Mouse (Mus musculus) heart, postnatal 10 days (tissue): Measurements from ENCODE around the gene Pde1c. TPM values are rescaled to one million over a fixed set of nuclear protein-coding genes. Genes with fewer than 3 reads are reported as not detected.
A peak's percentile ranks its signal among the peaks of the same experiment; 100 is the strongest.
"Not testable (repeated sequence)": the region's sequence is repeated elsewhere in the genome, so short reads cannot be mapped to it uniquely, and the experiment has no call there.

Experiments
- DNase-seq, 2 experiments: peaks; one replicate each; pipeline ENCODE4 v3.0.0; 2021
- intact Hi-C: fragments of 180-260 bp; cut with DNase I; formaldehyde crosslinking; loops from one replicate; pipeline ENCODE4 v1.15.1; 2025
- total RNA-seq, 2 experiments: library from RNA; stranded (reverse); gene quantifications; 2 replicates each; pipeline ENCODE4 v1.2.3; 2021

Pde1c gene
- 10 to 100 TPM; 93.8 to 96.8 TPM for total RNA-seq

DNA sequence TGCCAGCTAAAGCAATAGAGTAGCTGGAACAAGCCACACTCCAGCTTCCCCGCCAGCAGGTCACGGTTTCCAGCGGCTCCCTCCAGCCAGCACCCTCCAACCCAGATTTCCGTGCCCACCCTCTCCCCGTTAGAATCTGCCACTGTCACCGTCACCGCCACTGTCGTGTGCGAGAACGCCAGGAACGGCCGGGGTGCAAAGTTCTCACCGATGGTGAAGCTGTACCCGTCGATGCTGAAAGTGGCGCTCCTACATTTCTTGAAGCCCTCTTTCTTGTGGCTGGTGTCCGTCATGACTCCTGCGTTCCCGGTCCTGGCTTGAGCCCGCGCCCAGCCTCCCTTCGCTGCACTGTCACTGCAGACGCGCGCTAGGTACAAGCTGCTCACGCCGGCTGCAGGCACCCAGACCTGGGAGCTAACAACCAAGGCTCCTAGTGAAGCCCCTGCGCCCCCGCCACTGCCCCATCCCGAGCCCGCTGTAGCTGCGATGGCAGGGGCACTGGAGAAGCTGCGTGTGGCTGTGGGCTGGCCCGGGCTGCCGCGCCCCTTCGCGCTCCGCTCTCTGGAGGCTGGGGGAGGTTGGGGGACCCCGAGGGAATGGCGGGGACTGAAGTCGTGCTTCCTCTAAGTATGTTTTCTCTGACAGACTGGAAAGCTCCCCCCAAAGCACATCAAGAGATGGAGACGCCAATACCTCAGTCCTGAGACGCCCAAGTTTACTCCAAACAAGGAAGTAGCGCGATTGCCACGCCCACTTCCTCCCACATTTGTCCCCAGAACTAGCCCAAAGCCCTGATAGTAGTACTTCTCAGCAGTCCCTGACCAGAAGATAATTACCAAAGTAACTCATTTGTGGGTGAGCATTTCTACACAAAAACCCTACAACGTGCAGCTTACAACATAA lies at the start of gene Pde1c:
Gene Pde1c (minus strand): TSS at position 634 of the 903 bp plus-strand sequence.
- peak; percentile 42 to 54 for DNase-seq
- intact Hi-C loops: no loop called here

DNA sequence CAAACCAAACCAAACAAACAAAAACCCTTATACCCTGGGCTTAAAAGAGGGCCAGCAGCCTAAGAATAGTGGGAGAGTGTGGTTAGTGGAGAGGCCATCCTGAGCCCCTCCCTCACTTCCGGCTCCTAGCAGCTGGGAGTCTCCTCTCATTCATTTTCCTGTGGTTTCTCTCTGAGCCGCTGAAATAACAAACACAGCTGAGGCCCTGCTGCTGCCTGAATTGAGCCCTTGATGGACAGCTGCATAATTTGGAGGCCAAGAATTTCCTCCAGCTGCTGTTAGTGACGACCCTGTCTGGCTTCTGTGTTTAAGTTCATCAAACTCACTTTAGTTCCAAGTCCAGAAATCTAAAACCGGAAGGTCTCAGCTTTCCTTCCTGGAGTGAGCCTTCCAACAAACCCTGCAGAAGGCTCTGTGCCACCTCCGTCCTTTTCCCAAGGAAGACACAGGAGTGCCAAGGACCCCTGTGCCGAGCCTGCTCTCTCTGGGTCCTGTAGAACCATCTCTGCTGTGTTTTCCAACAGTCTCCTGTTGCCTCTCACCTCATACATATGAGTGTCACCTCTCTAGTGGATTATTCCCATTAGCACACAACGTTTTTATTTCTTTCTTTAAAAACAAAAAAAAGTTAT lies 48.2 kb upstream of the Pde1c start:
- intact Hi-C loops: no loop called here
- DNase-seq: peak; percentile 71 to 76

DNA sequence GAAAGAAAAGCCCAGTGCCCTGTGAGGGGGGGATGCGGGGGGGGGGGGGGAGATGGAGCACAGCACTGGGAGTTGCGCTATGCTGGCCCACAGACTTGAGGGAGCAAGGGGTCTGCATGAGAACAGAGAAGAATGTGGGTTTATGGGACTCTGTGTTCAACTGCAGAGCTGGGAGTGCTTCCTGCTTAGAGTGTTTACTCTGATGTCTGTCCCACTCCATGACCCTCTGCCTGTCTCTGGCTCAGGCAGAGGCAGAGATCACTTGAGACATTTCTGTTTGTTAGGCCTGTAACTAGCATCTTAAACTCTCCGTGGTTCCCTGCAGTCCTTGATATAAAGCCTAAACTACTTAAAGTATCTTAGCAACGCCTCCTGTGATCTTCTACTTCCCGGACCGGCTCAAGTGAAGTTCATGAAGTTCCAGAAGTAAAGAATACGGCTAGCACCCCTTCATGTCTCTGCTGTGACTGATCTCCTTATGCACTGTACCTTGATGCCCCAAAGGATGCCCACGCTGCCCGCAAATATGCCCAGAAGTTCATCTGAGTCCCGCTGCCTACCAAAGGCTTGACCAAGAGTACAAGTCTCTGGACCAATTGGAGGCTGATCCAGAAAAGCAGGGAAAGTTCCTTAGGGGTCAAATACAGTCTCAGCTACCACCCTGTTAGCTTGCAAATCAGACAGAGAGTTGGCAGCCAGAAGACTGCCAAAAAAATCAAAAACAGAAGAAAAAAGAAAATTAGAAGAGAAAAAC lies 47.5 kb upstream of the Pde1c start:
- intact Hi-C loops: no loop called here
- no peak for DNase-seq

DNA sequence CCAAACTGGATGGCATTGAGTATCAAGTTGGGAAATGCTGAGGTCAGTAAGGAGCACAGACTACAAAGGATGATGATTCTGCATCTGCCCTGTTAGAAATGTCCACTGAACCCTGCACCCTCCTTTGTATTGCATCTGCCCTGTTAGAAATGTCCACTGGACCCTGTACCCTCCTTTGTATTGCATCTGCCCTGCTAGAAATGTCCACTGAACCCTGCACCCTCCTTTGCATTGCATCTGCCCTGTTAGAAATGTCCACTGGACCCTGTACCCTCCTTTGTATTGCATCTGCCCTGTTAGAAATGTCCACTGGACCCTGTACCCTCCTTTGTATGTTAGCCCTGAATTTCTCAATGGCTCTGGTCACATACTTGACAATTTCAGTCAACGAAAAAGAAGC lies 40.6 kb upstream of the Pde1c start:
- intact Hi-C loops: loop anchor here (2.0 to 5.0 kb wide), 2 partner anchors 83 to 543 kb away; no protein-coding TSS in a partner anchor
- DNase-seq: not testable (repeated sequence)

DNA sequence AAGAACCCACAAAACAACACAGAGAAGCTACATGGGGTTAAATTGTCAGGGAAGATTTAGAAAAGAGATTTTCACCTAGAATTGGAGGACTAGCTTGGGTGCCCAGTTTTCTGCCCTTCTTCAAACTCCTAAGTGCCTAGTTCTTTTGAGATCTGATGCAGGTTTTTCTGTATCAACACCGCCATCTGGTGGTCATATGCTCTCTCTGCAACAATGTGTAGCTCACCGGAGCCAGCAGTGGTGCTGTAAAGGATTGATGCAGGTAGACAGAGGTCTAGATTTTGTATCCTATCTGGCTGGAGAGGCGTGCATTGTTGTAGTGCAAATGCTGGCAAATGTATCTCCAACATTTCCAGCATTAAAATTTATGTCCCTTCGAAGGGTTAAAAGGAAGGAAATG lies 39.4 kb upstream of the Pde1c start:
- DNase-seq: peak; percentile 74 to 84
- intact Hi-C loops: loop anchor here (1.0 to 5.0 kb wide), 3 partner anchors 84 to 541 kb away; no protein-coding TSS in a partner anchor

DNA sequence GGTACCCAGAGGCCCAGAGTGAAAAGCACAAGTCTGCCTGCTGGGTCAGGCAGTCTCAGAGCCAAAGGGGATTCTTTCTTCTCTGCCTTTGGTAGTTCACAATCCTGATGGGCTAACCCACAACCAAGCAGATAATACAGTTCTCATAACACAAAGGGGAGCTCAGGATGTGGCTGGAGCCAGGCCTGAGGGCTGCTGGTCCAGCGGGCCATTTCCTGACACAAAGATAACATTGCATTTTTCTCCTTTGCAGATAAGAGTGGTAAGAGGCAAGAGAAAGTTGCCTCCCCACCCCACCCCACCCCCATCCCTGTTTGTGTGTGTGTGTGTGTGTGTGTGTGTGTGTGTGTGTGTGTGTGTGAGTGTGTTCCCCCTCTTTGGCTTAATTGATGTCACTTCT lies 10.7 kb upstream of the Pde1c start:
- intact Hi-C loops: no loop called here
- no peak for DNase-seq

DNA sequence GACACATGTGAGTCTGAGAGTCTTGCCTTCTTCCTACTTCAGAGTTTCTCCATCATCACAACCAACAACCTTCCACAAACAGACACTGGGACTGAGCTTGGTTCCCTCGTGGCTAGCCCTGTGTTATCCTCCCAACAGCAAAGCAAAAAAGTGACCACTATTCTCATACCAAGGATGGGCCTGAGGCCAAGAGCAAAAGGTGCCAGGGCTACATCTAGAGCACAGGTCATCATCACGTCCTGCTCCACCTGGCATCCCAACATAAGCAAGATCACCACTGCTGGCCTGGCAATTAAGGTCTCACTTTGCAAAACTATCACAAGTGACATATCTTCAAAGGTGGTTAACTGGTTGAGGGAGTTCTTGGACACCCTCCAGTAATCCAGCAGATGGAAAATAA lies 8.0 kb downstream of the Pde1c start:
- no peak for DNase-seq
- intact Hi-C loops: no loop called here

DNA sequence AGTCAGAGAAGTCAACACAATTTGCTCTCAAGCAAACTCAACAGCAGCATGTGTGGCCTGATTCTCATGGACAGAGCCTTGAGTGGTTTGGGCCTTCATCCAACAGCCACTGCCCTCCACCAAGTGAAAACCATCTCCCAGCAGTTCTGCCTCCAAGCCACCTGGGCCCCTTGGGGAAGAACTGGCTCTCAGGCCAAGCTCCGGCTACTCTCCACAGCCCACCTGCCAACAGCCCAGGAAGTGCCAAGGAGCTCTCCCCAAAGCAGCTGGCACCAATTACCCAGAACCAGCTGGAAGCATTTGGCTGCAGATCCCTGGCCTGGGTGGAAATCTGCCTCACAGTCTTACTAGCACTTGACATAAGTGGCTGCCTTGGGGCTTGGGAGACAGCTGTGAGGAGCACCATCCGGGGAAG lies 8.4 kb downstream of the Pde1c start:
- intact Hi-C loops: no loop called here
- peak; percentile 67 to 68 for DNase-seq

DNA sequence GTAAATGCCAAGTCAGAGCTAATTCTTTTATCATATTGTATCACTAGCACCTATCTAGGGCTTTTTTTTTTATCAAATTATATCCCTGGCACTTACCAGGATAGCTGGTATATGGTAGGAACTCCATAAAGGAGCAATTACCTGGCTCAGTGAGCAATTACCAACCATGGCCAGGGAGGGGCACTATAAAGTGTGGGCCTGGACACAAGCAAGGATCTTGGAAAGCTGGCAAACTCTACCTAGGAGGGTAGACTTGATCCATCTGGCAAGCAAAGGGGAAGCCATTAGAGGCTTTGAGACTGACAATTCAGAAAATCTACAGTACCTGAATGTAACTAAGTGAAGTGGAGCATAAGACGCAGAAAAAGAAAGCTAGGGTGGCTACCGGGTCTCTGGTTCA lies 10.2 kb downstream of the Pde1c start:
- intact Hi-C loops: no loop called here
- no peak for DNase-seq

DNA sequence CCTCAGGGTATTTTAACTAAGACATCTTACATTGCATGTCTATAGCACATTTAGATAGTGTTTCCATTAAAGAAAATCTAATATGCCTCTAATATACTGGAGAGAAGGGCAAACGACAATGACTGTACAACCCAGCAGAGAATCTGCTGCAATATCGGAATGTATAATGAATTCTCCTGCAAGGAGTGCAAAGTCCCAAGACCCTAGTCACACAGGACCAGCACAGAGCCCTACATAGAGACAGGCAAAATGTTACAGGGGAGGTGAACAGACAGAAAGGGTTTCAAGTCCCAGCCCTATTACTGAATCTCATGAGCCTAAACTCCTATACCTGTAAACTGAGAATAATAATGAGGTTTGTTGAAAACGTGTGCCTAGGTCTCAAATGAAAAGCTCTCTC lies 13.1 kb downstream of the Pde1c start:
- intact Hi-C loops: no loop called here
- no peak for DNase-seq

DNA sequence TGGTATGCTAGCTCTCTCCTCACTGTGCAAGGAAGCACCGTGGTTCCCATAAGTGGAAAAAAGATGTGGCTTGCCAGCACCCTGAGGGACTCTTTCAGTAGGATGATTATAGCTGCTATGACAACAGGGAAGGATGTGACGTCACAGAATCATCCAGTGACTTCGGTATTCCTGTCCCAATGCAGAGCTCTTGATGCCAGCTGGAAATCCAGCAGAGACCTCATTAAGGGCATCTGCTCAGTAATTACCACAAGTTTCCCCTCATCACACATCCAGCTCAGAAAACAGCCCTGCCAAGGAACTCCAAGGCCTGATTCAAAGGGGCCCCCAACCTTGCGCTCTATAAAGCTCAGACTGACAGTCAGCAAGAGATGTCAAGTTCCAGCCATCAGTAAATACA lies 13.5 kb downstream of the Pde1c start:
- no peak for DNase-seq
- intact Hi-C loops: no loop called here

DNA sequence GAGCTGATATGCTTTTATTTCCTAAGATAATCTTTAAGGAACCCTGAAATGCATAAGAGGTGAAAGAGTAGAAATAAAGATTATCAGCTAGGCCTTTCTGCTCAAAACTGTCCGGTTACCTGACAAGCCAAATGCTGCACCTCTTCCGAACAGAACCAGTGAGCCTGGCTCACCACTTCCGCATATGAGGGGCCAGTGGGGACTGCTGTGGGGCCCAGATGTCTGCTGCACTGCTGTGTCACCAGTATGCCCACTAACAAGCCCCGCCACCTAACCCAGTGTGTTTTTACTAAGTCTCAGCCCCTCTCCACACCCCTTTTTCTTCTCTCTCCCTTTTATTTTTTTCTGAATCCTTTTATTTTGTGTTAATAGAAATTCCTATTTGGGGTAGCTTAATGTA lies 17.9 kb downstream of the Pde1c start:
- intact Hi-C loops: no loop called here
- DNase-seq: no peak

DNA sequence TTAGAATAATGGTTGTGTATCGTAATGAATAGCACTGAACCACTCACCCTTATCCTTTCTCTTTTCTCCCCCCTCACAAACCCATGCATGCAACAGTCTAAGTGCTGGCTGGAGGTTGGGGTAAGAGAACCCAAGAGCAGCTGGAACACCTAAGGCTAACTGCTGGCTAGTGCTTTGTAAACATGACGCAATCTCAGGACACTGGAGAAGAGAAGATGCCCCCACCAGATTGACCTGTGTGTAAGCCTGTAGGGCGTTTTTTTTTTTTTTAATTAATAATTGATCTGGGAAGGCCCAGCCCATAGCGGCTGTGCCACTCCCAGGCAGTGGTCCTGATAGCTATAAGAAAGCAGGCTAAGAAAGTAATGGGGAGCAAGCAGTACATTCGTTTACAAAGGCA lies 28.7 kb downstream of the Pde1c start:
- intact Hi-C loops: no loop called here
- DNase-seq: no peak

DNA sequence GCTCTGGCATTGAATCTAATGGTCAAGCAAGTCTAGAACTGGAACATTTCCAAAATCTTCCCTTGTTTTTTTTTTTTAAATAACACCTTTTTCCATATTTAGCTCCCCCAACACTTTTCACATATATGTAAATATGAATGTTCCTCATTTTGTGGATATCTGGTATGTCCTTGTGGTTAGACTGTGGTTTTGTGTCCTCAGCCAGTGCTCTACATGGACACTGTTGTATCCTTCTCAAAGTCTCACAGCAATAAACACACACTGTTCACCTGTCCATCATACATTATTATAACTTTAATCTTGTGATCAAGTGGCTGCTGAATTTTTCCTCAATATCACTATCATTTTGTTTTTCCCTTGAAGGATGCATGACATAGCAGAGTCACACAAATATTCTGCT lies 34.2 kb downstream of the Pde1c start:
- intact Hi-C loops: no loop called here
- DNase-seq: no peak

DNA sequence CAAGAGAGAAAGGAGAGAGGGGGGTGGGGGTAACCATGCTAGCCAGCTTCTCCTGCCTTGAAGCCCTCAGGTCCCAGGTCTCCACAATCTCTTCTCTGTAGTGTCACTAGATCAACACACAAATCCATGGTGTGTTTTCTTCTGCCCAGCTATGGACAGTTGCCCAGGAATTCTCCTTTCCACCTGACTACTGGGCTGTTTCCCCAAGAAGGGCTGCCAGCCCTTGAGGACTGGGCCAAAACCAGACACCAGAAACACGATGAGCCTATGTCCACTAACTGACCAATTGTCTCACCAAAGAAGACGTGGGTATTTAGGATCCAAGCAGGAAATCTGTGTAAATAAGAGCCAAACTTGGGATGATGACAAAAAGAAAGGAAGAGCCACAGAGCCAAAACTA lies 36.6 kb downstream of the Pde1c start:
- DNase-seq: peak; percentile 38 to 46
- intact Hi-C loops: no loop called here

DNA sequence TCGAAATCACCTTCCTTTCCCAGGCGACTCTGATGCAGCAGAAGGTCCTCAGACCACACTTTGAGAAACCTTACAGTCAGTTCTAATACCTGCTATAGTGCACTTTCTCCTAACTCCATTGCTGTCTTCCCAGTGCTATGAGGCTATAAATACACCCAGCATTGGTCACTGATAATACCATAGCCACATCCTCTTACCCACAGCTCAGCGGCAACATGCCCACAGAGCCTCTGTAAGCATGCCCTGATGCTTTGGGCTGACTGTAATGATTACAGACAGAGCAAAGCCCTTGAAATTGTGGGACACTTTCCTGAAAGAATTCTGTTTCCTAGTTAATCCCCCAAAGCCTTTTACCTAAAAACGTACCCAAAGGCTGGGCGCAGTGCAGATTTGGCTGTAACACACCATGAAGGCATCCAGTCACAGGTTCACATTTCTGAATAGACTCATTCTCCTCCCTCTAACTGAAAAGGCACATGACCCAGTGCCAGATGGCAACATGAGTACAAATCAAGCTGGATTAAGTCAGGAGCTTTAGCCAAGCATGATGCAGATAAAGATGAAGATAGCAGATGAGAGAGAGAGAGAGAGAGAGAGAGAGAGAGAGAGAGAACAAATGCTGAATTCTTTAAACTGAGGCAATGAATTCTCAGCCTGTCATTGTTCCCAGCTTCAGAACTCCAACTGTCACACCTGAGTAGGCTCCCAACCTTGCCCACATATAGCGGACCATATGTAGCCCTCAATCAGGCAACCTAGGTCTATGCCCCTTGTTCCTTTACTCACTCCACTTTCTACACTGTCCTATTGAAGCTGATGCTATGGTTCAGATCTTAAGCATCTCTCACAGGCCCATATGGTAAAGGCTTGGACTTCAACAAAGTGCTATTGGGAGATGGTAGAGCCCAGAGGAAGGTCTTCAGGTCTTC lies 44.7 kb downstream of the Pde1c start:
- intact Hi-C loops: no loop called here
- DNase-seq: peak; percentile 5 to 11

DNA sequence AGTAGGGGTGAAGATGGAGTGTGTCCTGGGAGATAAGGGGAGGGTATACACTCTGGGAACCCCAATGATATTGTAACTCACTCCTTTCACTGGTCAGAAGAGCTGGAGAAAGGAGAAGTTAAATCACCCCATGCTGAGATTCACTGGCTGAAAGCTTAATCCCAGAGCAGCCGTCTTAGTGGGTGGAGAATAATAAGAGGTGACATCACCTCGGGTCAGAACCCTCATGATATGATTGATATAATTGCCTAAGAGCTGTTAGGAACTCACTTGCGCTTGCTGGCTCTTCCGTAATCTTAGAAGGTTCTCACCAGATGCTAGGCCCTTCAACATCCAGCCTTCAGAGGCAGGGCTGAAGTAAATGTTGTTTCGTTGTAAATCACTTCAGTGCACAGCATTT lies 79.7 kb downstream of the Pde1c start:
- intact Hi-C loops: no loop called here
- no peak for DNase-seq

DNA sequence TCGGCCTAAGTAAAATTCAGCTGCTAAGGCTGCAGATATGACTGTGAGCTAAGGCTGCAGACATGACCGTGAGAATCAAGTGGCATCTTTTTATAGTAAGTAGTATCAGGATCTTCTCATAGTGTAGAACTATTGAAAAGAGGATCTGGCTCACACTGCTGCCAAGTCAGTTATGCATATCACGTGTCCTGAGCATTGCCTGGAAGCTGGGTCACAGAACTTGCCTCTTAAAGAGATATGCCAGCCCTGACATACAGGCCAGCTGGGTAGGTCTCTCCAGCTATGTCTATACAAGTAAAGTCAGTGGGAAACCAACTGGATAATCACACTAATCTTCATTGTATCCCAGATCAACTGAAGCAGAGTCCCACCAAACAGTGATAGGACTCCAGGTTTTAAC lies 83.8 kb downstream of the Pde1c start:
- intact Hi-C loops: no loop called here
- peak; percentile 30 to 58 for DNase-seq

DNA sequence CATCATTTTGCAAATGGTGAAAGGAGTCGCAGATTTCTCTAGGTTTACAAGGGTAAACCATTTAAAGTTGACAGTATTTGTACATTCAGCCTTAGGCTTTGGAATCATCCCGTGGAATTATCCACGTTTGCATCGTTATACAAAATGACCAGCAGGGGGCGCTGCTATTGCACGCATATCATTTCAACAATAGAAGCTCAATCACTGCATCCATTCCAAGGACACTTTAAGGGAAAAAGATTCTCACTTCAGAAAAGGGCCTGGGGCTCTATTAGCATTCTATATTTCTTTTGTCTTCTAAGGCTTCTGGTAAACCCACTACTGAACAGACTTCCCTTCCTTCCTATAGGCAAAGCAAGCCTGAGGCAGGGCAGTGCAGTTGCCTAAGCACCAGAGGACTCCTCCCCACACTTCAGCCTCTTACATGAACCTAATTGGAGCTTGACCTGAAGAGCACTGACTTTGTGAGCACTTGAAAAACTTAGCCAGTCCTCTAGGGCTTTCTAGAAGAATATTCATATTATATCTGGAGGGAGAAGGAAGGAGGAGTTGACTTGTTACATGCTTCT lies 87.9 kb downstream of the Pde1c start:
- intact Hi-C loops: loop anchor here (1.0 kb wide), 2 partner anchors 127 to 210 kb away; no protein-coding TSS in a partner anchor
- peak; percentile 56 to 76 for DNase-seq

DNA sequence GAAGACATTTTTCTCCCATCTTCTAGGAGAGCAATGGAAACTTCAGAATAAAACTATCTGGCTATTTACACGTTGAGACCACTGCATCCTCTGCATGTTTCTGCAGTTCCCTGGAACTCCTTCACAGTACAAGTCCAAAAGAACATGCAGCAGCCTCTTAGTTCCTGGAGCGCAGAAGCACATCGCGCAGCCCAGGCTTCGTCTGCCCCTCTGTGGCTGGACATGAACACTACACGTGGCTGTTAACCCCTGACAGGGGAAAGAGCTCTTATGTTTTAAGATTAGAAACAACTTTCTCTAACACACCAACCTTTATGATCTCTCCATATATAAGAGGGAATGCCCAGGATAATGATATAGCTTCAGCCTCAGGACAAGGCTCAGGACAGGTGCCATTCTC lies 92.3 kb downstream of the Pde1c start:
- peak; percentile 20 to 51 for DNase-seq
- intact Hi-C loops: loop anchor here (1.0 to 5.0 kb wide), 2 partner anchors 410 to 504 kb away; no protein-coding TSS in a partner anchor
